Mouse (Mus musculus): ENCODE data around the gene Tmem38b.

DNA sequence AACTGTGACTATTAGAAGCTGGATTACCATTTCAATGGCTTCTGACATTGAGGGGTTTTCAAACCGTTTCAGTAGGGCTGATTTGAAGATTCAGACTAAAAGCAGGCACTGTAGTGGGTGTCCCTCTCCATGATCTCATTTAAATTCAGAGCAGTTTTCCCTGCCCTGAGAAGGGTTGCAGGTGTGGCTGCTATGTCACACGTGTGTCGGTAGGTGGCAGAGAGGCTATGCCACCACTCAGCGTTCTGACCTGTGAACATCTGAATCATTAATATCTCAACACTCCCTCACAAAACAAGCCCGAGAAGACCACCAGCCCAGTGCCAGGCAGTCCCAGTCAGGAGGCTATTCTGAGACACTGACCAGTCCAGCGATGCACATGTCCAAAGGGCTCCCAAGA is 79.7 kb downstream of the Tmem38b start:
- TF ChIP-seq CTCF (IDR thresholded peaks at IDR 0.05; ENCODE audit: borderline replicate concordance, insufficient read depth, low read depth, low read length), result peak; percentile 57
- TF ChIP-seq POLR2A (IDR thresholded peaks at IDR 0.05; ENCODE audit: borderline replicate concordance, insufficient read depth, low read length), result no peak
